Mouse (Mus musculus) bone marrow macrophage, adult 2 months (primary cell): Measurements from ENCODE around the gene Rpl18a.

Experiments
- CTCF ChIP-seq: IDR thresholded peaks from 2 replicates; pipeline ENCODE4 v1.5.1; 2012; ENCODE audit warnings: low read depth, mild to moderate bottlenecking, low read length, moderate library complexity
- POLR2A ChIP-seq: IDR thresholded peaks from 2 replicates; pipeline ENCODE4 v1.6.1; 2012; ENCODE audit warnings: mild to moderate bottlenecking, low read depth, low read length, borderline replicate concordance

DNA sequence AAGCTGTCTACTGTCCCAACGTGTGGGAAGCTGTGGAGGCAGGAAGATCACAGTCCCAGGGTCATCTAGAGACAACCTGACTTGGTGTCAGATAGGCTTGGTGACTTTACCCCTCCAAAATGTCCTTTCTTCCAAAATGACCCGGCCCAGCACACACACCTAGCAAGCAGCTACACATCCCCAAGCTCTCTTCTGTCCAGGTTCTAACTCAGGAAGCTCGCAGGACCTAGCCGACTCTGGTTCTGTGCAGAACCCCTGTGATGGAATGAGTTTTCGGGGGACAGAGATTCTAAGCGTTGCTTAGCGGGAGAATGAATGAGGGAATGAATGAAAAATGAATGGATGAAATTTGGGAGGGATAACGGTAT is 8.2 kb upstream of the Rpl18a start:
- no peak for TF ChIP-seq POLR2A
- TF ChIP-seq CTCF: no peak
